Mouse (Mus musculus) liver, embryonic 14.5 days (tissue): Measurements from ENCODE around the gene Gba.

Experiments
- CTCF ChIP-seq: IDR thresholded peaks from 2 replicates; pipeline ENCODE4 v1.5.1; 2016; ENCODE audit warnings: antibody characterized with exemption, low read depth, control low read depth
- EP300 ChIP-seq: IDR thresholded peaks from 2 replicates; pipeline ENCODE4 v1.6.1; 2016; ENCODE audit warnings: antibody characterized with exemption, low read depth

- no peak for TF ChIP-seq CTCF
- no peak for TF ChIP-seq EP300
Measured at GRCm38 (mm10) chr3:89224796-89225195, 22.1 kb downstream of the Gba start.
